Mouse (Mus musculus): ENCODE data around the gene Lmo2.

Lmo2 gene

DNA sequence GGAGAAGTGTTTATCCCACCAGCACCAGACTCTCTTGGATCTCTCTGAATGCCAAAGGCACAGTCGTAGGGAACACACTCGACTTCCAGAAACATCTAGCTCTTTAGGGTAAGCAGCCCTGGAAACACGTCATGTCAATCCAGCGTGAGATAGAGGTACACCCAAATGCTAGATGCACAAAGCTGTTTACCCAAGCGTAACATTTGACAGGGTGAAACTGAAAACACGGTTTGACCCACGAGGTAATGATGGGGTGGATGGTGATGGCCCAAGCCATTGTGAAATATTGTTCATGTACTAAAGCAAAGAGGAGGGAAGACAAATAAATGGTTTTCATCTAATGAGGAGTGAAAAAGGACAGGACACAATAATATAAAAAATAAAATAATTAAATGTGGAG, 23.5 kb upstream of the Lmo2 start:
- Histone ChIP-seq H3K36me3 (ENCODE audit: control insufficient read depth, insufficient read depth, low read length, poor library complexity, severe bottlenecking) (no peaks in the 10 kb centered on the region), H3K27me3 (ENCODE audit: control insufficient read depth, insufficient read depth, low read length, poor library complexity, severe bottlenecking) (no peaks in the 10 kb centered on the region)
- peak; percentile 80 for DNase-seq (ENCODE audit: low read depth, low spot score)

GRCm38 (mm10) chr2:103934670-103935069, 23.1 kb upstream of the Lmo2 start:
- Histone ChIP-seq H3K36me3 (ENCODE audit: control insufficient read depth, insufficient read depth, low read length, poor library complexity, severe bottlenecking) (no peaks in the 10 kb centered on the region), H3K27me3 (ENCODE audit: control insufficient read depth, insufficient read depth, low read length, poor library complexity, severe bottlenecking) (no peaks in the 10 kb centered on the region)
- DNase-seq (ENCODE audit: low read depth, low spot score): no peak

DNA sequence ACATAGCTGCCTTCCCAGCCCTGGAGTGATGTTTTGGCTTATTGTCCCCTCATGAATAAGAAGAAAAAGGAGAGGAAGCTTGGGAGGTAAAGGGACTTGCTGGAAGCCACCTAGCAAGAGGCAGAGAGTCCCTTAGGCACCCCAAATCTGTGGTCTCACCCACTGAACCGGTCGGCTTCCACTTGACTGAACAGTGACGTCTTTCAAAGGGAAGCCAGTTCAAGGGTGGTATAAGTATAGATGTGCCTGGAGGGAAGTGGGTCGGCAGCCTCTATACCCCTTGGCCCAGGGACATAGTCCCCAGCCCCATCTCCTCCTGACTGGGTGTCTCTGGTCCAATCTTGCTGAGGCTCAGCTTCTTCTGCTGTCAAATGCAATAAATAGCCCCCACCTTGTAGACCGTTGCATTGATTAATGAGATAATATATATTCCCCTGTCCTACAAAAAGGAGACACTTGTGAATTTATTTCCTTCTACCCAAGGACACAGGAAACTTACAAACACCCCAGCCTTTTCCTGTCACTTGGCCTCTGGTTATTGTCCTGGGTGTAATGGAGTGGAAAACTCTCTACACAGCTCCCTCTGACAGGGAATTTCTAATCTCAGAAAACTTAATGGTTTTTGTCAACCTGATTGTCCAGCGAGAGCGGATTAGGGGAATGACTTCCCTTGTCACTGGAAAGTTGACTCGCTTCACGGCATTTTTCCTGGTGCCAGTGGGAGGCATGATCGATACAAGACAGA, 21.9 kb upstream of the Lmo2 start:
- Histone ChIP-seq H3K36me3 (ENCODE audit: control insufficient read depth, insufficient read depth, low read length, poor library complexity, severe bottlenecking) (no peaks in the 10 kb centered on the region), H3K27me3 (ENCODE audit: control insufficient read depth, insufficient read depth, low read length, poor library complexity, severe bottlenecking) (no peaks in the 10 kb centered on the region)
- DNase-seq (ENCODE audit: low read depth, low spot score): peak; percentile 69

GRCm38 (mm10) chr2:103936666-103937065, 21.1 kb upstream of the Lmo2 start:
- H3K27me3 ChIP-seq (ENCODE audit: control insufficient read depth, insufficient read depth, low read length, poor library complexity, severe bottlenecking): no peaks in the 10 kb centered on the region
- H3K36me3 ChIP-seq (ENCODE audit: control insufficient read depth, insufficient read depth, low read length, poor library complexity, severe bottlenecking): no peaks in the 10 kb centered on the region
- no peak for DNase-seq (ENCODE audit: low read depth, low spot score)

GRCm38 (mm10) chr2:103937670-103938069, 20.1 kb upstream of the Lmo2 start:
- Histone ChIP-seq H3K27me3 (ENCODE audit: control insufficient read depth, insufficient read depth, low read length, poor library complexity, severe bottlenecking) (no peaks in the 10 kb centered on the region), H3K36me3 (ENCODE audit: control insufficient read depth, insufficient read depth, low read length, poor library complexity, severe bottlenecking) (no peaks in the 10 kb centered on the region)
- DNase-seq (ENCODE audit: low read depth, low spot score): no peak

DNA sequence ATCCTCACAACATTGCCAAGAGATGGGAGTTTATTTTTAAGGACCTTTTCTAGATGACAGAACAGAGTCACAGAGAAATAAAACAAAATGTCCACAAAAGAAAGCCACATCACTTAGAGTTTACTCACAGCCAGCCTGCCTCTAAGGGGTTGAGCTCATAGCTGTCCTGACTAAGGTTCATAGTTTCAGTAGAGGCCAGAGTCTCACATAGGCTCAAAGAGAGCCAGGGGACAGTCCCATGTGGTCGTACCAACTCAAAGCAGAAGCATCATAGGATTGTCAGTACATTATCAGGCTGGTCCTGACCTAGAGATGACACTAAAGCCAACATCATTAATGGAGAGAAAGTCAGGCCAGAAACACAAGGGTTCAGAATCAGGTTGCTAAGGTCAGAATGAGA, 19.2 kb upstream of the Lmo2 start:
- DNase-seq (ENCODE audit: low read depth, low spot score): peak; percentile 29
- Histone ChIP-seq H3K36me3 (ENCODE audit: control insufficient read depth, insufficient read depth, low read length, poor library complexity, severe bottlenecking) (no peaks in the 10 kb centered on the region), H3K27me3 (ENCODE audit: control insufficient read depth, insufficient read depth, low read length, poor library complexity, severe bottlenecking) (no peaks in the 10 kb centered on the region)

DNA sequence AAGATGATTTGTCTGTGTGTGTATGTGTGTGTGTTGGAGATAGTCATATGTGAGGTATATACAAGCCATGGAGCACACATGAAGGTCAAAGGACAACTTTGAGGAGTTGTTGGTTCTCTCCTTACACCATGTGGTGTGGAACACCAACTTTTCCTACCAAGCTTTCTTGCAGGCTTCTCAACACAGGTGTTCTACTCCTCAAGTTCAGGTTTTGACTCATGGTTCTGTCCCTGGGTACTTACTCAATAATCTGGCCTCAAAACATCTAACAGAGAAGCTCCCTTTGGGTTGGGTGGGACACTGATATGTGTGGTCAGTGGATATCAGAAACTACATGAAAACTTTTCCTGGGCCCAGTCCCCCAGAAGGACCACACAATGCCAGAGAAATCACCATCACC, 18.8 kb upstream of the Lmo2 start:
- H3K36me3 ChIP-seq (ENCODE audit: control insufficient read depth, insufficient read depth, low read length, poor library complexity, severe bottlenecking): no peaks in the 10 kb centered on the region
- DNase-seq (ENCODE audit: low read depth, low spot score): no peak
- no peaks in the 10 kb centered on the region for H3K27me3 ChIP-seq (ENCODE audit: control insufficient read depth, insufficient read depth, low read length, poor library complexity, severe bottlenecking)

DNA sequence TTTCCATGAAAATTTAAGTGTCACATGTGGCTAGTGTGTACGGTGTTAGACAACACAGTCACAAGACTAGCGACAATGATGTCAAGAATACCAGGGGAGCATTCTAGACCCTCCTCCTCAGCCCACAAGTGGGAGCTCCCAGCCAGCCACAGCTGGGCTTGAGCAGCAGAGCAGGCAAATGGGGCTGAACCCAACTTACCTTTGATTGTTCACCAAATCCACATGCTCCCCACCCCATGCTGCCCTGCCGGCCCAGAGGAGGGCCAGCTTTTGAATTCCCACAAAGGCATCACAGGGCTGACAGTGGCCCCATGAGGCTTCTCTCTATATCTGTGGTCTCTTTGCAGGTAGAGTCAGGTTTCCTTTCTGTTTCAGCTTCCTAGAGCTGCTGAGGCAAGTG, 16.7 kb upstream of the Lmo2 start:
- H3K36me3 ChIP-seq (ENCODE audit: control insufficient read depth, insufficient read depth, low read length, poor library complexity, severe bottlenecking): no peaks in the 10 kb centered on the region
- peak; percentile 70 for DNase-seq (ENCODE audit: low read depth, low spot score)
- no peaks in the 10 kb centered on the region for H3K27me3 ChIP-seq (ENCODE audit: control insufficient read depth, insufficient read depth, low read length, poor library complexity, severe bottlenecking)

DNA sequence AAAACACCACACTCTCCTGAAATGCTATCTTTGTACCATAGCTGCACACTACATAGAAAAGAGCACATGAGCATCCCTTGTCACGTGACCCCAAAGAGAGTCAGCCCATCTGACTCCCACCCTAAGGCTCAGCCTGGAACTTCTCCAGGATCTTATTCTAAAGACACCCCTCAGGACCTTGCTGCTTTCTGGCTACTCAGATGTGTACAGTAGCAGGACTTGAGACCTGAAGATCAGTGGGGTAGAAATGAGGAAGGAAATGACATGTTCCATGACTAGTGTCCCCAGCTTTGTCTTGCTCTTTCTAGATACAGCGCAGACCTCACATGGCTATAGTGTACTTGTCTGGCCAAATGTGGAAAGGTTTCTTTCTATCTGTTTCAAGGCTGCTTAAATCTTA, 12.9 kb upstream of the Lmo2 start:
- peak; percentile 87 for DNase-seq (ENCODE audit: low read depth, low spot score)
- no peaks in the 10 kb centered on the region for H3K27me3 ChIP-seq (ENCODE audit: control insufficient read depth, insufficient read depth, low read length, poor library complexity, severe bottlenecking)
- no peaks in the 10 kb centered on the region for H3K36me3 ChIP-seq (ENCODE audit: control insufficient read depth, insufficient read depth, low read length, poor library complexity, severe bottlenecking)

DNA sequence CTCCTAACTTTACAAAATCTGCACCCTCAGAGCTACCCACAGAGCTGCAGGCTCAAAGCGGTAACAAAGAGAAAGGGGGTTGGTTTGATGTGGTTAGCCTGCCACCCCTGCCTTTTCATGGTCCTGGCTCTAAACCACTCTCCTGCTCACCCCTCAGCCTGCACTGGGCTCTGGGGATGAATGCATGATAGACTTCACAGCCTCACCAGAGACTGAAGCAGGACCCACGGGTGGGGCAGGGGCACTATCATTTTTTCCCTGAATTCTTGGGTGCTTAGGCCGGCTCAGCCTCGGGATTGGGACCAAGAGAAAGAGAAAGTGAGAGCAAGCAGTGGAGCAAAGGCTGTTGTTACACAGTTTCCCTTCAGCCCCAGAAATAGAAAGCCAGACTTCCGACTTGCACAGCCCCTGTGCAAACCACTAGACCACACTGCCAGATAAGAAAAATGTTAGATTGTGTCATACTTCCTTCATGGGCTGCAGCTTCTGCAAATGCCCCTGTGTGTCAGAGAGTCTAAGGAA, 12.2 kb upstream of the Lmo2 start:
- peak; percentile 74 for DNase-seq (ENCODE audit: low read depth, low spot score)
- Histone ChIP-seq H3K36me3 (ENCODE audit: control insufficient read depth, insufficient read depth, low read length, poor library complexity, severe bottlenecking) (no peaks in the 10 kb centered on the region), H3K27me3 (ENCODE audit: control insufficient read depth, insufficient read depth, low read length, poor library complexity, severe bottlenecking) (no peaks in the 10 kb centered on the region)

GRCm38 (mm10) chr2:103946892-103947291, 10.9 kb upstream of the Lmo2 start:
- no peak for DNase-seq (ENCODE audit: low read depth, low spot score)
- Histone ChIP-seq H3K36me3 (ENCODE audit: control insufficient read depth, insufficient read depth, low read length, poor library complexity, severe bottlenecking) (no peaks in the 10 kb centered on the region), H3K27me3 (ENCODE audit: control insufficient read depth, insufficient read depth, low read length, poor library complexity, severe bottlenecking) (no peaks in the 10 kb centered on the region)

DNA sequence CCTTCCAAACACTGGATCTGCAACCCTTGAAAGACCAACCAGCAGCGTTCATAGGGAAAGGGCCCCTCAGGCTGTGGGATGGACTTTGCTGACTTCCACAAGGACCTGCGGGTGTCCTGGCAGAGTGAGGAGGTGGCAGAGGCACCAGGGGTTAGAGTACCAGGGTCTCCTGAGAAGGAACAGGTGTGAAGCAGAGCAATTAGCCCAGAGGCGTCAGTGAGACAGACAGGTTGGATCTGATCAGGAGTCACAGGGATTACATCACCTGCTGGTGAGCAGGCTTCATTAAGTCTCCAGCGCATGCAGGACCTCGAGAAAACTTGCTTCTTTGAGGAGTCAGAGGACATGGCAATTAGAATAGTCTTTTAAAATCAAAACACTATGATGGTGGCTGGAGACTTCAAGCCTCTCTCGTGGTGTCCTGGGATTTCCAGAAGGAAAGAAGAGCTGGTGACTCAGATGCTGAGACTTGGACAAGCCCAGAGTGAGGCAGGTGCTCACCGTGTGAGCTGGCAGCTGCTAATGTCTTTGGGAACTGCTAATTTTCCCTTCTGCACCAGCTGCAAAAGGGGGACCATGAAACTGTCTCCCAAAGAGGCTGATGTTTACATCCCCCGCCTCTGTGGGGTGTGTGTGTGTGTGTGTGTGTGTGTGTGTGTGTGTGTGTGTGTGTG, 9.7 kb upstream of the Lmo2 start:
- DNase-seq (ENCODE audit: low read depth, low spot score): no peak
- Histone ChIP-seq H3K27me3 (ENCODE audit: control insufficient read depth, insufficient read depth, low read length, poor library complexity, severe bottlenecking) (no peaks in the 10 kb centered on the region), H3K36me3 (ENCODE audit: control insufficient read depth, insufficient read depth, low read length, poor library complexity, severe bottlenecking) (no peaks in the 10 kb centered on the region)

- no peaks in the 10 kb centered on the region for H3K27me3 ChIP-seq (ENCODE audit: control insufficient read depth, insufficient read depth, low read length, poor library complexity, severe bottlenecking)
- H3K36me3 ChIP-seq (ENCODE audit: control insufficient read depth, insufficient read depth, low read length, poor library complexity, severe bottlenecking): no peaks in the 10 kb centered on the region
- DNase-seq (ENCODE audit: low read depth, low spot score): no peak
Measured at GRCm38 (mm10) chr2:103953050-103953835, 4.5 kb upstream of the Lmo2 start.

GRCm38 (mm10) chr2:103955714-103956113, 2.1 kb upstream of the Lmo2 start:
- no peak for DNase-seq (ENCODE audit: low read depth, low spot score)
- H3K36me3 ChIP-seq (ENCODE audit: control insufficient read depth, insufficient read depth, low read length, poor library complexity, severe bottlenecking): no peaks in the 10 kb centered on the region
- H3K27me3 ChIP-seq (ENCODE audit: control insufficient read depth, insufficient read depth, low read length, poor library complexity, severe bottlenecking): no peaks in the 10 kb centered on the region

GRCm38 (mm10) chr2:103956867-103957266, 919 bp upstream of the Lmo2 start:
- no peaks in the 10 kb centered on the region for H3K36me3 ChIP-seq (ENCODE audit: control insufficient read depth, insufficient read depth, low read length, poor library complexity, severe bottlenecking)
- no peaks in the 10 kb centered on the region for H3K27me3 ChIP-seq (ENCODE audit: control insufficient read depth, insufficient read depth, low read length, poor library complexity, severe bottlenecking)
- DNase-seq (ENCODE audit: low read depth, low spot score): no peak
